Mouse (Mus musculus): ENCODE measurements around the gene Dnajc8. TPM values are rescaled to one million over a fixed set of nuclear protein-coding genes. Genes with fewer than 3 reads are reported as not detected.

Dnajc8 gene
- polyA plus RNA-seq, 1 experiment: 9.0 TPM

DNA sequence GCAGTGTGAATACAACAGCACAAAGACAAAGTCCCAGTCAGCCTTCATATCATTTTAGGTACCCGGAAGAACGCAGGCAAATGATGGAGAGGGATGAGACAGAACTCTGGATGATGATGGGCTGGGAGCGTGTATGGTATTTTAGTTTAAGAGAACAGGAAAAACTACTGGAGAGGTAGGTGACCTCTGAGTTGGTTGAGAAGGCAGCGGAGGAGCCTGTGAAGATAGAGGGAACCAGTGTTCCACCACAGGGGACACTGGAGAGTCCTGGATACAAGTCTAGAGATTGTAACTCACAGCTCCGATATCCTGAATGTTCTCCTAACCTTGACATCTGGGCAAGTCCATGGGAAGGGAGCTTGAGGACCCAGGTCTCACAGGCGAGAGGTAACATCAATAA lies 29.1 kb upstream of the Dnajc8 start:
- TF ChIP-seq CTCF (IDR thresholded peaks at IDR 0.05; ENCODE audit: extremely low read depth, insufficient read length, insufficient replicate concordance, low read depth, low read length): no peak
- no peak for TF ChIP-seq POLR2A (IDR thresholded peaks at IDR 0.05; ENCODE audit: low read depth, low read length)
- Histone ChIP-seq H3K4me3 (ENCODE audit: low read depth, low read length) (no peak overlapping the region), H3K4me1 (ENCODE audit: control insufficient read depth, insufficient read depth, insufficient read length, low read length) (peaks cover 6% of the 10 kb centered on the region), H3K27me3 (ENCODE audit: control insufficient read depth, insufficient read depth, low read length) (no peaks in the 10 kb centered on the region), H3K27ac (ENCODE audit: insufficient read depth, low read depth, low read length) (no peak overlapping the region), H3K36me3 (ENCODE audit: control insufficient read depth, insufficient read depth, low read length) (0 out of 2 replicates have a peak, but pooled peaks cover 1% of the 10 kb centered on the region)
- WGBS: 93% methylated on average over 6 of the region's 6 CpGs

DNA sequence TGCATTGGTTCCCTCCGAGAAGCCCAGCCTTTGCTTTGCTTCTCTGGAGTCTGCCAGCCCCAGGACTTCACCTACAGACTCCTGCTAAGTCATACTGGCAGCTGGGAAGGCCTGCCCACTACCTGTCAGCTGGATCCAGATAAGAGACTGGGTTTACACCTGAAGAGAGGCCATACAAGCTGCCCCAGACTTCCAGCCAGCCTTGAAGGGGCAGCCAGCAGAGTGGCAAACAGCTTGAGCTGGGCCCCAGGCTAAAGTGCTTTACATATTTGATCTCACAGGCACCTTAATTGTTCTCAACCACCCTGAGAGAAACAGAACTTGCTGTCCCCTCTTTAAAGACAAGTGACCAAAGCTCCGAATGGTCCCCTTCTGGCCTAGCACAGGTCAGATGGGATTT lies 28.1 kb upstream of the Dnajc8 start:
- WGBS: 52% methylated on average over 2 of the region's 2 CpGs
- H3K4me3 ChIP-seq (ENCODE audit: low read depth, low read length): no peak overlapping the region
- no peaks in the 10 kb centered on the region for H3K27me3 ChIP-seq (ENCODE audit: control insufficient read depth, insufficient read depth, low read length)
- H3K36me3 ChIP-seq (ENCODE audit: control insufficient read depth, insufficient read depth, low read length): no peaks in the 10 kb centered on the region
- H3K27ac ChIP-seq (ENCODE audit: insufficient read depth, low read depth, low read length): no peak overlapping the region
- TF ChIP-seq CTCF (IDR thresholded peaks at IDR 0.05; ENCODE audit: extremely low read depth, insufficient read length, insufficient replicate concordance, low read depth, low read length) (no peak), POLR2A (IDR thresholded peaks at IDR 0.05; ENCODE audit: low read depth, low read length) (no peak)
- peaks cover 6% of the 10 kb centered on the region for H3K4me1 ChIP-seq (ENCODE audit: control insufficient read depth, insufficient read depth, insufficient read length, low read length)

DNA sequence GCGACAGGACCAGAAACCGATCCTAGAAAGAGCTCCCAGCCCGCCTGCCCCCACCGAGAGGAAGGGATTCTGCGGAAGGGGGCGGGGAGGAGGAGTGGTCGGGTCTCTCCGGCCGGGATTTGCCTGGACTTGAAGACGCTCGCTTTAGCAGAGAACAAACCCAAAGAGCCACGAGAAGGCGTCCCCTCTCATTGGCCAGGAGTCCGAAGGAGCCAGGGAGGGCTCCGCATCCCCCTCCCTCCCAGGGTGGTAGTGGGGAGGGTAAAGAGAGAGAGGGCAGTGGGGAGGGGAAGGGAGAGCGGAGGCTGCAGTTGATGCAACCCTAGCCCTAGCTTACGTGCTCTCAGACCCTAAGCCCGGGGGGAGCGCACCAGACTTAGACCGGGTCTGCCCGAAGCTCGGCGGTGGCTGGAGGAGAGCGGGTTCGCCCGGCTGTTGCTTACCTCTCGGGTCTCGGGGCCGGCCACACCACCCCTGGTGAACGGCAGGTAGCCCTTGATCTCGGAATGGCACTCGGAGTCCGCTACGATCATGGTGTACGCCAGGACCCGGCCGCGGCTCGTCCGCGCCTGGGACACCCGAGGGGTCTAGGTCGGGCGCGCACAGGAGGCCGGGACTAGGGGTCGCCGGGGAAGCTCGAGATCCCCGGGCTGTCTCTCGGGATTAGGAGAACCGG lies 25.6 kb upstream of the Dnajc8 start:
- 1% methylated on average over 52 of the region's 52 CpGs for WGBS
- TF ChIP-seq CTCF (IDR thresholded peaks at IDR 0.05; ENCODE audit: extremely low read depth, insufficient read length, insufficient replicate concordance, low read depth, low read length) (no peak), POLR2A (IDR thresholded peaks at IDR 0.05; ENCODE audit: low read depth, low read length) (no peak)
- peak overlapping the region; percentile 33 for H3K27ac ChIP-seq (ENCODE audit: insufficient read depth, low read depth, low read length)

DNA sequence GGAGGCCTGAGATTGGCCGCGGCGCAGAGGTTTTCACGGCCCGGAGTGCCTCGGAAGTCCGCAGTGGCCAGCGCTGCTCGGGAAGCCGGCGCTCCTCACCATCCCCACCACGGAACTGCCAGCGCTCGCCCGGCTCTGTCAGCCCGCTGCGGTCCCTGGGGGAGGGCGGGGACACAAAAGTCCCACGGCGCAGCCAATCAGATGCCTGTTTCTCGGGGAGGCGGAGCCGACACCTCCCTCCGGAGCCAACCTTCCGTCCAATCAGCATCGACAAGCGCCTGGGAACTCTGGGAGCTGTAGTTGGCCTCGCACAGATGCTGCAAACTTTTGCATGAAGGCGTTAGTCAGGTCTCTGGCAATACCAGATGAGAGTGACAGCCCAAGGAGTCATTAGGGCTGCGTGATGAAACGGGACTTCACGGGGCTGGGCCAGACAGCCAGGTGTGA lies 25.0 kb upstream of the Dnajc8 start, which contains the start of gene Sesn2:
Gene Sesn2, minus strand, starts transcription at position 150 of the 447 bp plus-strand sequence.
- no peaks in the 10 kb centered on the region for H3K36me3 ChIP-seq (ENCODE audit: control insufficient read depth, insufficient read depth, low read length)
- peaks cover 6% of the 10 kb centered on the region for H3K4me1 ChIP-seq (ENCODE audit: control insufficient read depth, insufficient read depth, insufficient read length, low read length)
- peak within 1 kb of the TSS; percentile 92 for H3K4me3 ChIP-seq (ENCODE audit: low read depth, low read length)
- no peak for TF ChIP-seq CTCF (IDR thresholded peaks at IDR 0.05; ENCODE audit: extremely low read depth, insufficient read length, insufficient replicate concordance, low read depth, low read length)
- peak; percentile 99 for TF ChIP-seq POLR2A (IDR thresholded peaks at IDR 0.05; ENCODE audit: low read depth, low read length)
- under 1% methylated on average over 32 of the region's 32 CpGs for WGBS
- peak within 1 kb of the TSS; percentile 33 for H3K27ac ChIP-seq (ENCODE audit: insufficient read depth, low read depth, low read length)
- no peaks in the 10 kb centered on the region for H3K27me3 ChIP-seq (ENCODE audit: control insufficient read depth, insufficient read depth, low read length)

More for the DNA sequence above, 25.6 kb upstream of the Dnajc8 start:
- Histone ChIP-seq H3K36me3 (ENCODE audit: control insufficient read depth, insufficient read depth, low read length) (no peaks in the 10 kb centered on the region), H3K27me3 (ENCODE audit: control insufficient read depth, insufficient read depth, low read length) (no peaks in the 10 kb centered on the region), H3K4me1 (ENCODE audit: control insufficient read depth, insufficient read depth, insufficient read length, low read length) (peaks cover 6% of the 10 kb centered on the region), H3K4me3 (ENCODE audit: low read depth, low read length) (peak overlapping the region; percentile 92)

DNA sequence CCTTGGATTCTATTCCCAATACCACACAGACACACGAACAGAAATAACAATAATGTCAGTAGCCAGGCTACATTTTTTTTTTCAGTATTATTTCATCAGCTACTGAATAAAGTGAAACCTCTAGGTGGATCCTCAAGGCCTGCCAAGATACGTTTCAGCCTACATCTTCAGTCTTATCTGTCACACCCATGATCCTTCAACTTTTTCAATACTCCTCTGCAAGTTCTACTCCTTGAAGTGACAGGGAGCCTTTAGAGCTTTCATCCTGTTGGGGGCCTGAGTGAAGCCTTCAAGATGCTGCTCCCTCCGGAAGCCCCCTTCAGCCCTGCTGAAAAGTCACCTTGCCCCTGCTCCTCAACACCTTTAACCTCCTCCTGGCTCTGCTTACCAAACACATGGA lies 23.3 kb upstream of the Dnajc8 start:
- no peak overlapping the region for H3K4me3 ChIP-seq (ENCODE audit: low read depth, low read length)
- no peaks in the 10 kb centered on the region for H3K27me3 ChIP-seq (ENCODE audit: control insufficient read depth, insufficient read depth, low read length)
- 86% methylated on average over 3 of the region's 3 CpGs for WGBS
- H3K36me3 ChIP-seq (ENCODE audit: control insufficient read depth, insufficient read depth, low read length): no peaks in the 10 kb centered on the region
- no peak overlapping the region for H3K27ac ChIP-seq (ENCODE audit: insufficient read depth, low read depth, low read length)
- peaks cover 6% of the 10 kb centered on the region for H3K4me1 ChIP-seq (ENCODE audit: control insufficient read depth, insufficient read depth, insufficient read length, low read length)
- TF ChIP-seq POLR2A (IDR thresholded peaks at IDR 0.05; ENCODE audit: low read depth, low read length): no peak
- no peak for TF ChIP-seq CTCF (IDR thresholded peaks at IDR 0.05; ENCODE audit: extremely low read depth, insufficient read length, insufficient replicate concordance, low read depth, low read length)

DNA sequence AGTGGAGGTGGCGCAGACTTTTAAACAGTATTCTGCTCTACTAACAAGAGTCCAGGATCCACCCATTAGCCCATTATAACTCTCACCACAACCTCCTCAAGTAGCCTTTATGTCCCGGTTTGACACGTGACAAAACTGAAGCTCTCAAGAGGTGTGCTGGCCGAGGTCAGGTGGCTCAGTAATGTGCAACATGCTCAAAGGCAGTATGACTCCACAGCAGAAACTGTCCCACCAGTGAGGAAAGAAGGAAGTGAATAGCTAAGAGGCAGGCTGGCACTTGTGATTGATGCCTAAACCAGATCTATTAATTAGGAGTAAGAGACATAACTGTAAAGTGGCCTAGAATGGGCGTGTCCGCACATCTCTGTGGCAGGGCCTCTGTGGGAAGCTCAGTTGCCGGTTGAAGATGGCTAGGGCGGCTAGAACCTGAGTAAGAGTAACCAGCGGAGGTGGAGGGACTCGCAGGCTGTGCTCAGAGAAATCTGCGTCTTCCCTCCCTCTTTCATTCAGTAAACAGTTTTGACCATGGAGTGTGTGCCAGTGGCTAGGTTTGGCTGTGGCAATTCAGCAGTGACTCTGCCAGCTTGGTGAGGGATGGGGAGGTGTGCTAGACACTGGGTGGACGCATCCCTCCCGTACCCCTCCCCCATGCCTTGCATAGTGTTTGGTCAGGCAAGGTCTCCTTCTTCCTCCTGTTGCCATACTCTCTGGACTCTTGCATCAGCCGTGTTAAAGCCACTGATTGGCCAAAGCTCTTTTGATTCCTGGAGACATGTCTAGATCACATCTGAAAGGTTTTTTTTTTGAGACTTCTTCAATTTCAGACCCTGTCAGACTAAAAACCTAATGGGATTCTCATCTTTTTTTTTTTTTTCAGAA lies 21.7 kb upstream of the Dnajc8 start:
- Histone ChIP-seq H3K4me1 (ENCODE audit: control insufficient read depth, insufficient read depth, insufficient read length, low read length) (peaks cover 14% of the 10 kb centered on the region), H3K27me3 (ENCODE audit: control insufficient read depth, insufficient read depth, low read length) (no peaks in the 10 kb centered on the region), H3K27ac (ENCODE audit: insufficient read depth, low read depth, low read length) (no peak overlapping the region), H3K36me3 (ENCODE audit: control insufficient read depth, insufficient read depth, low read length) (no peaks in the 10 kb centered on the region), H3K4me3 (ENCODE audit: low read depth, low read length) (no peak overlapping the region)
- TF ChIP-seq POLR2A (IDR thresholded peaks at IDR 0.05; ENCODE audit: low read depth, low read length): no peak
- no peak for TF ChIP-seq CTCF (IDR thresholded peaks at IDR 0.05; ENCODE audit: extremely low read depth, insufficient read length, insufficient replicate concordance, low read depth, low read length)
- WGBS: 67% methylated on average over 14 of the region's 14 CpGs

All from small intestine, adult 2 months (tissue).